Mouse (Mus musculus): Measurements from ENCODE around the gene Sidt1. TPM values are rescaled to one million over a fixed set of nuclear protein-coding genes. Genes with fewer than 3 reads are reported as not detected.
A peak's percentile ranks its signal among the peaks of the same experiment; 100 is the strongest.

The Sidt1 gene
- polyA plus RNA-seq, 1 experiment from 2014 or later: 3.1 TPM

GRCm38 (mm10) chr16:44331995-44332860, 768 bp downstream of the Sidt1 start:
- 0 out of 2 replicates have a peak, but pooled peaks cover 11% of the 10 kb centered on the region for H3K27me3 ChIP-seq
- peak overlapping the region; percentile 72 for H3K9ac ChIP-seq (replicated peaks)
- ATAC-seq (replicated peaks): peak; percentile 81
- peaks cover 13% of the 10 kb centered on the region for H3K4me1 ChIP-seq
- peak overlapping the region; percentile 65 for H3K4me3 ChIP-seq
- no peaks in the 10 kb centered on the region for H3K36me3 ChIP-seq
- no peaks in the 10 kb centered on the region for H3K9me3 ChIP-seq
- under 1% methylated on average over 60 of the region's 60 CpGs for WGBS
- H3K4me2 ChIP-seq (replicated peaks): peak overlapping the region; percentile 99
- no peak overlapping the region for H3K27ac ChIP-seq (replicated peaks)

GRCm38 (mm10) chr16:44331671-44331994, 1.4 kb downstream of the Sidt1 start:
- Histone ChIP-seq H3K9ac (replicated peaks) (peak overlapping the region; percentile 72), H3K4me3 (peak overlapping the region; percentile 65), H3K4me2 (replicated peaks) (peak overlapping the region; percentile 99), H3K27ac (replicated peaks) (no peak overlapping the region), H3K27me3 (0 out of 2 replicates have a peak, but pooled peaks cover 11% of the 10 kb centered on the region), H3K4me1 (peaks cover 13% of the 10 kb centered on the region), H3K36me3 (no peaks in the 10 kb centered on the region), H3K9me3 (no peaks in the 10 kb centered on the region)
- no peak for ATAC-seq (replicated peaks)
- 13% methylated on average over 6 of the region's 6 CpGs for WGBS

- 17% methylated on average over 9 of the region's 9 CpGs for WGBS
- Histone ChIP-seq H3K4me1 (peaks cover 13% of the 10 kb centered on the region), H3K4me2 (replicated peaks) (no peak overlapping the region), H3K36me3 (no peaks in the 10 kb centered on the region), H3K4me3 (no peak overlapping the region), H3K9ac (replicated peaks) (no peak overlapping the region), H3K27ac (replicated peaks) (no peak overlapping the region), H3K9me3 (no peaks in the 10 kb centered on the region), H3K27me3 (0 out of 2 replicates have a peak, but pooled peaks cover 11% of the 10 kb centered on the region)
- 0 out of 2 replicates have a peak, but pooled peaks have one; percentile 49 for ATAC-seq (replicated peaks)
These were observed 1.8 kb downstream of the Sidt1 start for GRCm38 (mm10) chr16:44331154-44331553.

- ATAC-seq (replicated peaks): no peak
- 75% methylated on average over 9 of the region's 9 CpGs for WGBS
- no peaks in the 10 kb centered on the region for H3K36me3 ChIP-seq
- peaks cover 13% of the 10 kb centered on the region for H3K4me1 ChIP-seq
- H3K4me3 ChIP-seq: no peak overlapping the region
- no peaks in the 10 kb centered on the region for H3K9me3 ChIP-seq
- H3K27me3 ChIP-seq: 0 out of 2 replicates have a peak, but pooled peaks cover 11% of the 10 kb centered on the region
- H3K9ac ChIP-seq (replicated peaks): no peak overlapping the region
- no peak overlapping the region for H3K27ac ChIP-seq (replicated peaks)
- H3K4me2 ChIP-seq (replicated peaks): no peak overlapping the region
These were observed 2.3 kb downstream of the Sidt1 start for GRCm38 (mm10) chr16:44330657-44331056.

- Histone ChIP-seq H3K4me2 (replicated peaks) (no peak overlapping the region), H3K9ac (replicated peaks) (no peak overlapping the region), H3K27me3 (0 out of 2 replicates have a peak, but pooled peaks cover 6% of the 10 kb centered on the region), H3K9me3 (no peaks in the 10 kb centered on the region), H3K4me3 (no peak overlapping the region), H3K4me1 (peaks cover 13% of the 10 kb centered on the region), H3K27ac (replicated peaks) (no peak overlapping the region), H3K36me3 (no peaks in the 10 kb centered on the region)
- WGBS: 80% methylated on average over 4 of the region's 4 CpGs
- no peak for ATAC-seq (replicated peaks)
These were observed 4.4 kb downstream of the Sidt1 start for GRCm38 (mm10) chr16:44328644-44329043.

- Histone ChIP-seq H3K27ac (replicated peaks) (no peak overlapping the region), H3K4me2 (replicated peaks) (no peak overlapping the region), H3K36me3 (no peaks in the 10 kb centered on the region), H3K27me3 (no peaks in the 10 kb centered on the region), H3K9me3 (no peaks in the 10 kb centered on the region), H3K9ac (replicated peaks) (no peak overlapping the region), H3K4me1 (no peaks in the 10 kb centered on the region), H3K4me3 (no peak overlapping the region)
- 70% methylated on average over 3 of the region's 3 CpGs for WGBS
- ATAC-seq (replicated peaks): no peak
These were observed 12.8 kb downstream of the Sidt1 start for GRCm38 (mm10) chr16:44320232-44320631.

GRCm38 (mm10) chr16:44316350-44316749, 16.6 kb downstream of the Sidt1 start:
- Histone ChIP-seq H3K4me3 (no peak overlapping the region), H3K4me1 (no peaks in the 10 kb centered on the region), H3K27ac (replicated peaks) (no peak overlapping the region), H3K4me2 (replicated peaks) (no peak overlapping the region), H3K9ac (replicated peaks) (no peak overlapping the region), H3K27me3 (no peaks in the 10 kb centered on the region), H3K36me3 (no peaks in the 10 kb centered on the region), H3K9me3 (no peaks in the 10 kb centered on the region)
- WGBS: 88% methylated on average over 4 of the region's 4 CpGs
- no peak for ATAC-seq (replicated peaks)

- no peak overlapping the region for H3K4me3 ChIP-seq
- no peak for ATAC-seq (replicated peaks)
- H3K27ac ChIP-seq (replicated peaks): no peak overlapping the region
- no peaks in the 10 kb centered on the region for H3K9me3 ChIP-seq
- H3K4me1 ChIP-seq: no peaks in the 10 kb centered on the region
- no peak overlapping the region for H3K9ac ChIP-seq (replicated peaks)
- no peaks in the 10 kb centered on the region for H3K27me3 ChIP-seq
- WGBS: 78% methylated on average over 4 of the region's 4 CpGs
- H3K4me2 ChIP-seq (replicated peaks): no peak overlapping the region
- H3K36me3 ChIP-seq: no peaks in the 10 kb centered on the region
These were observed 19.6 kb downstream of the Sidt1 start for GRCm38 (mm10) chr16:44313422-44313821.

GRCm38 (mm10) chr16:44305606-44306005, 27.4 kb downstream of the Sidt1 start:
- Histone ChIP-seq H3K36me3 (no peaks in the 10 kb centered on the region), H3K4me3 (no peak overlapping the region), H3K4me1 (no peaks in the 10 kb centered on the region), H3K27ac (replicated peaks) (no peak overlapping the region), H3K4me2 (replicated peaks) (no peak overlapping the region), H3K27me3 (no peaks in the 10 kb centered on the region), H3K9me3 (no peaks in the 10 kb centered on the region), H3K9ac (replicated peaks) (no peak overlapping the region)
- 66% methylated on average over 3 of the region's 3 CpGs for WGBS
- ATAC-seq (replicated peaks): no peak

GRCm38 (mm10) chr16:44303822-44304221, 29.2 kb downstream of the Sidt1 start:
- no peaks in the 10 kb centered on the region for H3K9me3 ChIP-seq
- H3K9ac ChIP-seq (replicated peaks): no peak overlapping the region
- no peak for ATAC-seq (replicated peaks)
- WGBS: 77% methylated on average over 2 of the region's 2 CpGs
- H3K4me2 ChIP-seq (replicated peaks): no peak overlapping the region
- no peaks in the 10 kb centered on the region for H3K4me1 ChIP-seq
- no peaks in the 10 kb centered on the region for H3K27me3 ChIP-seq
- H3K27ac ChIP-seq (replicated peaks): no peak overlapping the region
- no peak overlapping the region for H3K4me3 ChIP-seq
- no peaks in the 10 kb centered on the region for H3K36me3 ChIP-seq

GRCm38 (mm10) chr16:44302126-44302892, 30.7 kb downstream of the Sidt1 start:
- H3K27me3 ChIP-seq: no peaks in the 10 kb centered on the region
- H3K36me3 ChIP-seq: no peaks in the 10 kb centered on the region
- no peak overlapping the region for H3K27ac ChIP-seq (replicated peaks)
- H3K9me3 ChIP-seq: no peaks in the 10 kb centered on the region
- no peak overlapping the region for H3K9ac ChIP-seq (replicated peaks)
- no peaks in the 10 kb centered on the region for H3K4me1 ChIP-seq
- H3K4me3 ChIP-seq: no peak overlapping the region
- WGBS: 54% methylated on average over 10 of the region's 10 CpGs
- no peak overlapping the region for H3K4me2 ChIP-seq (replicated peaks)
- ATAC-seq (replicated peaks): no peak

- no peak overlapping the region for H3K4me3 ChIP-seq
- H3K4me2 ChIP-seq (replicated peaks): no peak overlapping the region
- H3K27me3 ChIP-seq: no peaks in the 10 kb centered on the region
- H3K9me3 ChIP-seq: no peaks in the 10 kb centered on the region
- no peaks in the 10 kb centered on the region for H3K4me1 ChIP-seq
- 84% methylated on average over 20 of the region's 20 CpGs for WGBS
- ATAC-seq (replicated peaks): no peak
- no peak overlapping the region for H3K27ac ChIP-seq (replicated peaks)
- H3K9ac ChIP-seq (replicated peaks): no peak overlapping the region
- H3K36me3 ChIP-seq: no peaks in the 10 kb centered on the region
These were observed 33.4 kb downstream of the Sidt1 start for GRCm38 (mm10) chr16:44299438-44300093.
